Mouse (Mus musculus) spleen, adult 2 months (tissue): ENCODE results near the gene Mthfsl.
"Not testable (repeated sequence)": the region's sequence is repeated elsewhere in the genome, so short reads cannot be mapped to it uniquely, and the experiment has no call there.

ENCODE experiments used
- CTCF ChIP-seq: fragments of 200-500 bp; IDR thresholded peaks from 2 replicates; pipeline ENCODE4 v1.5.1; 2011; ENCODE audit warnings: mild to moderate bottlenecking, inconsistent platforms; ENCODE audit not compliant: insufficient read depth, insufficient read length, insufficient replicate concordance; ENCODE audit errors: extremely low read depth
- POLR2A ChIP-seq: fragments of 200-500 bp; IDR thresholded peaks from 2 replicates; pipeline ENCODE4 v1.6.1; 2011; ENCODE audit warnings: low read depth, low read length, inconsistent platforms

DNA sequence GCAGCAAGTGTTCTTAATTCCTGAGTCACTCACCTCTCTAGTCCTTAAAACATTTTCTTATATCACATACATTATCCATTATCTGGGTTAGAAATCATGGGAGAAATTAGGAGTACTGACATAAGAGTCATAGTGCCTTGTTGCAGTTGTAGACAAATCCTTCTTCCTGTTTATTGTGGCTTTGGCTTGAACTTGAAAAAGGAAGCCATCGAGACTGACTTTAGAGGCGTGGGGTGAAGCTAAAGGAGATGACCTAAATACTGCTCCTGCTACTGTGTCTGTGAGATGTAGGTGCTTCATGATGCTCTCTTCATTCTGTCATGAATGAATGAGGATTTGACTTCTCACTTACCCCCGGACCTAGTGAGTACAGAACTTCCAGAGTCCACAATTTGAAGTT lies 12.2 kb upstream of the Mthfsl start:
- not testable (repeated sequence) for TF ChIP-seq CTCF, POLR2A
